Mouse (Mus musculus) c-Kit-positive CD71-positive TER-119-negative erythroid progenitor cells, embryonic 14.5 days (primary cell): ENCODE measurements around the gene Agk.

Experiments used
- DNase-seq: peaks from one replicate; pipeline ENCODE4 v3.0.0-alpha.2; 2013; ENCODE audit warnings: low read depth

The Agk gene

GRCm38 (mm10) chr6:40411085-40411484 lies 86.1 kb downstream of the Agk start:
- DNase-seq = no peak

GRCm38 (mm10) chr6:40413046-40413445 lies 88.1 kb downstream of the Agk start:
- no peak for DNase-seq

GRCm38 (mm10) chr6:40413565-40413964 lies 88.6 kb downstream of the Agk start:
- DNase-seq = no peak

DNA sequence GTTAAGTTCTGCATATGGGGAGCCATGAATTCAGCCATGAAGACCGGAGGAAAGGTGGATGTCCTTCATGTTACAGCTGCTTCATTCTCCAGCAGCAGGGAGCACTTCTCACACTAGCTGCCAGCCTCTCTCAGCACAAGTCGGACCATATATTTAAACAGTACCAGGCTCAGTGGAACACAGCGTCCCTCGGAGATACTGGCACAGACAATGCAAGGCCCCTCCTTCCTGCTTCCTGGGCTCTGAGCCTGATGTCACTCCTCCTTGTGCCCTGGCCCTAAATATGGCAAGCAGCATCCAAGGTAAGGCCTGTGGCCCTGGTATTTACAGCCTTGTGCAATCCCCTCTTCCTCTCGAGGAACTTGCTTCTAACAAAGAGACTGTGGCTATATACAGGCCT lies 90.8 kb downstream of the Agk start:
- DNase-seq = no peak

DNA sequence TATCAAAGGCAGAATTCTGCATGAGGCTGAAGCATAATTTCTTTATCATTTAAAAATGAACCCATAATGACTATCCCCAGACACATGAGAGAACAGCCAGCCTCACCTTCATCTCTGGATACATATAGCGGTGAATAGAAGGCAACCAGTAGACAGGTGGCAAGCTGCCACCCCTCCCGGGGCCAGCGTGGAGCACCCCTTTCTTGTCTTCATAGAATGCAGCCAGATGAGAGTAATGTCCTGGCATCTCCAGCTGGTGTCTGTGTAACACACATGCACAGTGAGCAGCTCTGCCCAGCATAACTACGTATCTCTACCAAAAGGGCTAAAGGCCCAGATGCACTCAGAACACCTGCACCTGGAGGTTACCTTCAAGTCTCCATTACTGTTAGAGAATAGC lies 93.4 kb downstream of the Agk start:
- DNase-seq = no peak

- no peak for DNase-seq
These were observed 96.1 kb downstream of the Agk start for GRCm38 (mm10) chr6:40421099-40421498.

- DNase-seq = no peak
These were observed 98.0 kb downstream of the Agk start for GRCm38 (mm10) chr6:40423013-40423412.

GRCm38 (mm10) chr6:40423774-40424173 lies 98.8 kb downstream of the Agk start:
- peak; percentile 27 for DNase-seq

GRCm38 (mm10) chr6:40427441-40427840 lies 102.5 kb downstream of the Agk start:
- no peak for DNase-seq

GRCm38 (mm10) chr6:40428696-40429095 lies 103.7 kb downstream of the Agk start:
- DNase-seq = no peak

DNA sequence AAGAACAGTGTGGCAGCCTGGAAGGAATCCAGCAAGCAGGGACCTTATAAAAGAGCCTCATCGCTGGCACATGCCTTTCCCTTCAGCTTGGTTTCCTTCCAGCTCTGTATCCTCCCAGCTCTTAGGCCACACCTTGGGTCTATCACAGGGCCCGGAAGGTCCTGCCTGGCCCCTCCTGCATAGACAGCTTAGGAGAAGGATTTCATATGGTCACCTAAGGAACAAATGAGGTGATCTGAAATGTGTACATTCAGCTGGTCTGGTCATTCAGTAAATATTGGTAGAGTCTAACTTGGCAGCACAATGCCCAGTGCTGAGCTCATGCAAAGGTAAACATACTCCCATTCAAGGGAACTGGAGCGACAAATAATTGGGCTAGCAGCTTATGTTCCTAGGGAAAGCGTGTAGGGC lies 104.6 kb downstream of the Agk start:
- DNase-seq = no peak

GRCm38 (mm10) chr6:40430251-40430650 lies 105.3 kb downstream of the Agk start:
- no peak for DNase-seq

DNA sequence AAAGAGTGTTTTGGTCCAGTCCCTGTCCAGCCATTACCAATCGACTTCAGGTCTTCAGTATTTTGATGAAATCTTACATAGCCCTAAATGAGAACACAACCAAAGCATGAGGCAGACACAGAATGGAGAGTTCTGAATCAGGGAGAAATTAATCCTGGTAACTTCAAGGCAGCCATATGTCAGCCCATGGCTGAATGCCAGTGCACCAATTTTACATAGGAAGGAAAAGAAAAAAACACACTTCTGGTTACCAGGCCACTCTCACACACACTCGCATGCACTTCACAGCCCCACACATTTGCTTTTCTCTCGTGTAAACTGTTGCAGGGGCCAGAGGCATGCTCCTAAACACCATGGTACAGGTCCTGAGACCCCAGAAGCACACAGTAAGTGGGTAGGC lies 105.9 kb downstream of the Agk start:
- DNase-seq = no peak

GRCm38 (mm10) chr6:40431356-40431755 lies 106.4 kb downstream of the Agk start:
- no peak for DNase-seq

DNA sequence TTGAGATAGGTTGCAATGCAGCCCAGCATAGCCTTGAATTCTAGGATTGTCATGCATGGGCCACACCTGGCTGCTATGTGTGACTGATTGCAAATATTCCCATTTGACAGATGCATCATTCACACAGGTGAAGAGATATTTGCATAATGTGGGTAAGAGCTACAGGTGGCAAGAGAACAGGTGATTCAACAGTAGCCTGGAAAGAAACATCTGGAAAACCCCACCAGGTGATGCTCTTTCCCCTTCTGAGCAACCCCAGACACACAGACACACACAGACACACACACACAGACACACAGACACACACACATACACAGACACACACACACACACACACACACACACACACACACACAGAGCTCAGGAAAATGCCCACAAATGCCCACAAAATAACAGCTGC lies 106.8 kb downstream of the Agk start:
- no peak for DNase-seq

DNA sequence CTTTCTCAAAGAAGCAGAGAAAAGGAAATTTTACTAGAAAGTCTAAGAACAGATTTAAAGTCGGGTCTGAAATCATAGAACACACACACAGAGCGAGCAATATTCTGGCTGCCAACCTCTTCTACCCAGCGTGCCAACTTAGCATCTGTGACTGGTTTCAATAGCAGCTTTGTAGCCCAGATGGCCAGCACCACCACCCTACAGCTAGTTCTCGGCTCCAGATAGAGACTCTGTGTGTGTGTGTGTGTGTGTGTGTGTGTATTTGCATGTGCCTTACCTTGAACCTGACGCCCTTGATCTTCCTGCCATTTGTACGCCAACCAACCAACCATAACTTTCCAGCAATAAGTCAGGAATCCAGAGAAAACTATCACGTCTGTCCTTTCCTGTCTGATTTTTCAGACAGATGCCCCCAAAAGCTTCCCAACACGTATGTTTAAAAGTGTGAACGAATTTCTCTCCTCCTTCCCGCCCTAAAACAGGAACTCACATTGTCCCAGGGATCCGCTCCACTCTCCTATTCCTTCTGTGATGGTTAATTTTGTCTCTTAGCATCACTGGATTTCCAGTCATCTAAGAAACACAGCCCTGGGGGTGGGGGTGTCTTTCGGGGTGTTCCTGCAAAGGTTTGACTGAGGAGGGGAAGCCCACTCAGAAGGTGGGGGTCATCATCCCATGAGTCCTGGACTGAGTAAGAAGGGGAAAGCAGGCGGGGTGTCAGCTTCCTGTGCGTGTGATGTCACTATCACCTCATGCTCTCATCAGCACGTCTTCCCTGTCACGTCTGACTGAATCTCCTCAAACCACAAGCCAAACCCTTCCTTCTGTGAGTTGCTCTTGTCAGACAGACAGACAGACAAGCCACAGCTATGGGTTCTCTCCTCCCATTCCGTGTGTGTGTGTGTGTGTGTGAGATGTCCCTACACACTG lies 107.6 kb downstream of the Agk start:
- DNase-seq = no peak

- DNase-seq = no peak
These were observed 109.7 kb downstream of the Agk start for GRCm38 (mm10) chr6:40434697-40435096.

DNA sequence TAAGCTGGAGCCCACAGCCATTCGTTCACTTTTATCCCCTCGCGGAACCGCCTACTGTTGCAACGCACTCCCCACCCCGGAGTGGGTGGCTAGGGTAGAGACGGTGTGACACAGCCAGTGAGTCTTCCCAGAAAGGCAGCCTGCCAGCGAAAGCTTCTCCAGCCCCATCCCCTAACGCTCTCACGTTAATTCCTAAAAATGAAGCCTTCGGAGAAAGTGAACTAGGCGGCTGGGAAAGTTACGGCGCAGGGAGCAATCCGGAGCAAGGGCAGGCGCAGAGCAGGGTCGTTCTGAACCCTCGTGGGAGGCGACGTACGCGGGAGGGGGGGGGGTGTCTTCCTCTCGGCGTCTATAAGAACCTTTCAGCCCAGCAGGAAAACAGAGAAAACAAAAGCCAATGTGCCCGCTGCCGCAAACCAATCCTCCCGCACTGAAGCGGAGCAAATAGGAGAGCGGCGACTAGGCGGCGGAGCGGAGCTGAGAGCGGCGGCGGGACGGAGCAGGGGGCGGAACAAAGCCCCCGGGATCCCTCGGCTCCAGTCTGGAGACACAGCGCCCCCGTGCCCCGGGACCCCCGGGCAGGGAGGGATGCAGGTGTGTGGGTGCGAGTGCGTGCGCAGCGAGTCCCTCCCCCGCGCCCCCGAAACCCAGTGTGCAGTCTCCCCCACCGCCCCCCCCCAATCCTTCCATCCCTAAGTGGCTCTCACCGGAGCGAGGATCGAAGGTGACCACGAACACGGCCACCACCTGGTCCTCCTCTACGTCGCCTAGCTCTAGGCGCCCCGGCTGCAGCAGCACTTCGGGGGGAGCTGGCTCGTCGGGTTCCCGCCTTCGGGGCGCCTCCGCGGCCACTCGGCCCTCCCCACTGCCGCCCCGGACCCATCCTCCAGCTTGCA lies 110.4 kb downstream of the Agk start:
- DNase-seq = peak; percentile 3

- DNase-seq = peak; percentile 44
These were observed 111.1 kb downstream of the Agk start, which contains the start of gene E330009J07Rik for GRCm38 (mm10) chr6:40436047-40436483. Gene E330009J07Rik, minus strand, starts transcription at chr6:40436135.

GRCm38 (mm10) chr6:40438936-40439335 lies 114.0 kb downstream of the Agk start, which contains the start of gene Wee2:
Gene Wee2, plus strand, starts transcription at chr6:40439088.
- DNase-seq = no peak

GRCm38 (mm10) chr6:40439731-40440130 lies 114.8 kb downstream of the Agk start:
- no peak for DNase-seq

GRCm38 (mm10) chr6:40441276-40441675 lies 116.3 kb downstream of the Agk start:
- no peak for DNase-seq

DNA sequence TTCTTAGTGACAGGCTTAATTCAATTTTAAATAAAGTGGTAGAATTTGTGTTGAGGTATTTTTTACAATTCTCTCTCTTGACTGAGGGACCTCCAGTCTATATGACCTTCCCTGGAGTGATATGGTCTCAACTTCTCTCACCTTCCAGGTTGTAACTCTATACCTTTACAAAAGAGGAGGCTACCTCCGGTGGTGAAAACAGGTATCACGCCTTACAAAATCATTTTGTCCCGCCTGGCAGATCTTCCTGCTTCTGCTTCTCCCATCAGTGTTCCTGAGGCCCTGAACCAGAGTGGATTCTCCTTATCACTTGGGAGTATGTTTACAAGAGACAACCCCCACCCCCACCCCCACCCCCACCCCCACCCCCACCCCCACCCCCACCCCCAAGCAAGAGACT lies 116.8 kb downstream of the Agk start:
- DNase-seq = no peak
